Mouse (Mus musculus) stomach, embryonic 16.5 days (tissue): ENCODE data around the gene Grk3. TPM values are rescaled to one million over a fixed set of nuclear protein-coding genes. Genes with fewer than 3 reads are reported as not detected.

Experiments
- ATAC-seq: fragments of 200-750 bp; cut with Nextera tagmentation; 2 replicates; pipeline ENCODE4 v1.8.0; 2017; ENCODE audit warnings: moderate number of reproducible peaks, moderate TSS enrichment; ENCODE audit not compliant: insufficient read depth, low FRiP score
- H3K27ac ChIP-seq: fragments of 300-500 bp; sonication (generic); 2 replicates; pipeline ENCODE4 v1.5.1; 2014; ENCODE audit warnings: low read length
- H3K27me3 ChIP-seq: fragments of 300-500 bp; sonication (generic); 2 replicates; pipeline ENCODE4 v1.6.1; 2014; ENCODE audit warnings: low read length, control low read depth, mixed read lengths; ENCODE audit not compliant: control insufficient read depth, insufficient read depth
- H3K36me3 ChIP-seq: fragments of 300-500 bp; sonication (generic); 2 replicates; pipeline ENCODE4 v1.6.1; 2014; ENCODE audit warnings: low read length; ENCODE audit not compliant: control insufficient read depth, insufficient read depth
- H3K4me1 ChIP-seq: fragments of 300-500 bp; sonication (generic); 2 replicates; pipeline ENCODE4 v1.6.1; 2014; ENCODE audit warnings: low read length, control low read depth, mixed read lengths; ENCODE audit not compliant: control insufficient read depth, insufficient read depth
- H3K4me2 ChIP-seq: fragments of 300-500 bp; sonication (generic); 2 replicates; pipeline ENCODE4 v1.6.1; 2014; ENCODE audit warnings: low read depth, low read length, mixed read lengths
- H3K4me3 ChIP-seq: fragments of 300-500 bp; sonication (generic); replicated peaks from 2 replicates; pipeline ENCODE4 v1.5.1; 2014; ENCODE audit warnings: mild to moderate bottlenecking, low read length
- H3K9ac ChIP-seq: fragments of 300-500 bp; sonication (generic); 2 replicates; pipeline ENCODE4 v1.6.1; 2014; ENCODE audit warnings: low read length
- H3K9me3 ChIP-seq: fragments of 300-500 bp; sonication (generic); replicated peaks from 2 replicates; pipeline ENCODE4 v1.6.1; 2016; ENCODE audit warnings: low read length, control low read depth; ENCODE audit not compliant: control insufficient read depth
- WGBS: fragments of 180-500 bp; shearing (Covaris S2); extraction: QIAGEN DNeasy Blood & Tissue Kit; methylation state at CpG from one replicate; pipeline ENCODE4 v1.1.7; 2014; 5-methylcytosine and 5-hydroxymethylcytosine counted together
- polyA plus RNA-seq: library from polyadenylated mRNA; unstranded; fragments of >200 nt; fragmentation: Nextera tagmentation; extraction: Ambion mirVana; gene quantifications from 2 replicates; pipeline ENCODE4 v1.2.1, GENCODE M21; 2015

Grk3 gene
- polyA plus RNA-seq, 1 experiment from 2014 or later: 14.9 TPM

GRCm38 (mm10) chr5:112935436-112935835, 80.2 kb downstream of the Grk3 start:
- Histone ChIP-seq H3K4me2 (no peak overlapping the region), H3K4me1 (peaks cover 5% of the 10 kb centered on the region; the same call in 1 of the 2 replicates), H3K9ac (no peak overlapping the region), H3K27me3 (no peaks in the 10 kb centered on the region), H3K4me3 (no peak overlapping the region), H3K9me3 (no peaks in the 10 kb centered on the region), H3K27ac (no peak overlapping the region), H3K36me3 (no peaks in the 10 kb centered on the region)
- WGBS: 88% methylated on average over 8 of the region's 8 CpGs
- ATAC-seq: no peak

- 78% methylated on average over 11 of the region's 11 CpGs for WGBS
- H3K4me3 ChIP-seq: no peak overlapping the region
- no peak overlapping the region for H3K4me2 ChIP-seq
- peaks cover 11% of the 10 kb centered on the region; the same call in 1 of the 2 replicates for H3K4me1 ChIP-seq
- H3K27me3 ChIP-seq: no peaks in the 10 kb centered on the region
- ATAC-seq: no peak
- no peaks in the 10 kb centered on the region for H3K36me3 ChIP-seq
- no peak overlapping the region for H3K27ac ChIP-seq
- no peak overlapping the region for H3K9ac ChIP-seq
- H3K9me3 ChIP-seq: no peaks in the 10 kb centered on the region
Observed at GRCm38 (mm10) chr5:112932878-112933567, 82.6 kb downstream of the Grk3 start.

- Histone ChIP-seq H3K4me2 (no peak overlapping the region), H3K4me3 (no peak overlapping the region), H3K27ac (no peak overlapping the region), H3K9me3 (no peaks in the 10 kb centered on the region), H3K4me1 (peaks cover 12% of the 10 kb centered on the region; the same call in 1 of the 2 replicates), H3K36me3 (no peaks in the 10 kb centered on the region), H3K9ac (no peak overlapping the region), H3K27me3 (no peaks in the 10 kb centered on the region)
- ATAC-seq: no peak
- whole genome bisulfite sequencing: 81% methylated on average over 5 of the region's 5 CpGs
Observed at GRCm38 (mm10) chr5:112931901-112932300, 83.7 kb downstream of the Grk3 start.

- WGBS: 27% methylated on average over 10 of the region's 10 CpGs
- H3K27me3 ChIP-seq: no peaks in the 10 kb centered on the region
- no peak overlapping the region for H3K4me3 ChIP-seq
- no peaks in the 10 kb centered on the region for H3K9me3 ChIP-seq
- peak; percentile 75; the same call in 1 of the 2 replicates for ATAC-seq
- no peaks in the 10 kb centered on the region for H3K36me3 ChIP-seq
- H3K27ac ChIP-seq: peak overlapping the region; percentile 70
- no peak overlapping the region for H3K4me2 ChIP-seq
- peaks cover 7% of the 10 kb centered on the region; the same call in 1 of the 2 replicates for H3K4me1 ChIP-seq
- no peak overlapping the region for H3K9ac ChIP-seq
Observed at GRCm38 (mm10) chr5:112928201-112928881, 87.2 kb downstream of the Grk3 start.

- Histone ChIP-seq H3K27ac (no peak overlapping the region), H3K4me1 (0 out of 2 replicates have a peak, but pooled peaks cover 7% of the 10 kb centered on the region)
Observed at GRCm38 (mm10) chr5:112925422-112925821, 90.2 kb downstream of the Grk3 start.

GRCm38 (mm10) chr5:112924806-112925205, 90.8 kb downstream of the Grk3 start:
- no peaks in the 10 kb centered on the region for H3K36me3 ChIP-seq
- H3K4me1 ChIP-seq: 0 out of 2 replicates have a peak, but pooled peaks cover 7% of the 10 kb centered on the region

More at GRCm38 (mm10) chr5:112925422-112925821, 90.2 kb downstream of the Grk3 start:
- no peak overlapping the region for H3K4me3 ChIP-seq
- H3K9ac ChIP-seq: no peak overlapping the region
- no peak for ATAC-seq
- no peaks in the 10 kb centered on the region for H3K9me3 ChIP-seq
- no peaks in the 10 kb centered on the region for H3K27me3 ChIP-seq
- no peaks in the 10 kb centered on the region for H3K36me3 ChIP-seq
- 94% methylated on average over 5 of the region's 5 CpGs for WGBS
- no peak overlapping the region for H3K4me2 ChIP-seq

GRCm38 (mm10) chr5:112923841-112924240, 91.8 kb downstream of the Grk3 start:
- WGBS: 93% methylated on average over 14 of the region's 14 CpGs
- H3K27ac ChIP-seq: no peak overlapping the region
- H3K9me3 ChIP-seq: no peaks in the 10 kb centered on the region
- no peaks in the 10 kb centered on the region for H3K36me3 ChIP-seq
- no peak for ATAC-seq
- H3K4me3 ChIP-seq: no peak overlapping the region
- no peak overlapping the region for H3K4me2 ChIP-seq
- 0 out of 2 replicates have a peak, but pooled peaks cover 7% of the 10 kb centered on the region for H3K4me1 ChIP-seq
- H3K27me3 ChIP-seq: no peaks in the 10 kb centered on the region
- H3K9ac ChIP-seq: no peak overlapping the region

More at GRCm38 (mm10) chr5:112924806-112925205, 90.8 kb downstream of the Grk3 start:
- Histone ChIP-seq H3K4me2 (no peak overlapping the region), H3K9ac (no peak overlapping the region), H3K27ac (no peak overlapping the region), H3K27me3 (no peaks in the 10 kb centered on the region), H3K9me3 (no peaks in the 10 kb centered on the region), H3K4me3 (no peak overlapping the region)
- 77% methylated on average over 8 of the region's 8 CpGs for WGBS
- ATAC-seq: no peak

- H3K27ac ChIP-seq: no peak overlapping the region
- H3K9me3 ChIP-seq: no peaks in the 10 kb centered on the region
- no peak for ATAC-seq
- no peak overlapping the region for H3K4me2 ChIP-seq
- H3K4me3 ChIP-seq: no peak overlapping the region
- H3K27me3 ChIP-seq: no peaks in the 10 kb centered on the region
- H3K9ac ChIP-seq: no peak overlapping the region
- no peaks in the 10 kb centered on the region for H3K4me1 ChIP-seq
- no peaks in the 10 kb centered on the region for H3K36me3 ChIP-seq
Observed at GRCm38 (mm10) chr5:112921914-112922313, 93.7 kb downstream of the Grk3 start.

- Histone ChIP-seq H3K4me2 (no peak overlapping the region), H3K4me1 (no peaks in the 10 kb centered on the region), H3K36me3 (no peaks in the 10 kb centered on the region), H3K4me3 (no peak overlapping the region), H3K9ac (no peak overlapping the region), H3K27ac (no peak overlapping the region), H3K9me3 (no peaks in the 10 kb centered on the region), H3K27me3 (no peaks in the 10 kb centered on the region)
- ATAC-seq: no peak
- 79% methylated on average over 5 of the region's 5 CpGs for WGBS
Observed at GRCm38 (mm10) chr5:112910381-112910780, 105.2 kb downstream of the Grk3 start.
